Mouse (Mus musculus) embryonic facial prominence, embryonic 11.5 days (tissue): ENCODE measurements around the gene Rab5c. TPM values are rescaled to one million over a fixed set of nuclear protein-coding genes. Genes with fewer than 3 reads are reported as not detected.

ENCODE experiments used
- ATAC-seq: fragments of 200-750 bp; cut with Nextera tagmentation; replicated peaks from 2 replicates; pipeline ENCODE4 v1.8.0; 2017; ENCODE audit warnings: low read depth; ENCODE audit not compliant: insufficient number of reproducible peaks, low FRiP score, low TSS enrichment
- DNase-seq: peaks from one replicate; pipeline ENCODE4 v3.0.0-alpha.2; 2015; ENCODE audit warnings: low spot score
- H3K27ac ChIP-seq: fragments of 300-500 bp; sonication (generic); replicated peaks from 2 replicates; pipeline ENCODE4 v1.5.1; 2014; ENCODE audit warnings: mild to moderate bottlenecking, low read depth, low read length, control low read depth
- H3K27me3 ChIP-seq: fragments of 300-500 bp; sonication (generic); 2 replicates; pipeline ENCODE4 v1.6.1; 2014; ENCODE audit warnings: mild to moderate bottlenecking, low read length, moderate library complexity, mixed read lengths; ENCODE audit not compliant: control insufficient read depth, insufficient read depth
- H3K36me3 ChIP-seq: fragments of 300-500 bp; sonication (generic); replicated peaks from 2 replicates; pipeline ENCODE4 v1.6.1; 2014; ENCODE audit warnings: low read depth, mild to moderate bottlenecking, low read length, moderate library complexity, mixed read lengths; ENCODE audit not compliant: control insufficient read depth, insufficient read depth
- H3K4me1 ChIP-seq: fragments of 300-500 bp; sonication (generic); 2 replicates; pipeline ENCODE4 v1.6.1; 2014; ENCODE audit warnings: low read length, mixed read lengths; ENCODE audit not compliant: control insufficient read depth, insufficient read depth
- H3K4me2 ChIP-seq: fragments of 300-500 bp; sonication (generic); 2 replicates; pipeline ENCODE4 v1.6.1; 2014; ENCODE audit warnings: low read depth, mild to moderate bottlenecking, control low read depth, low read length, moderate library complexity
- H3K4me3 ChIP-seq: fragments of 300-500 bp; sonication (generic); 2 replicates; pipeline ENCODE4 v1.5.1; 2014; ENCODE audit warnings: low read depth, low read length, control low read depth
- H3K9ac ChIP-seq: fragments of 300-500 bp; sonication (generic); replicated peaks from 2 replicates; pipeline ENCODE4 v1.6.1; 2014; ENCODE audit warnings: mild to moderate bottlenecking, control low read depth, low read length
- H3K9me3 ChIP-seq: fragments of 300-500 bp; sonication (generic); replicated peaks from 2 replicates; pipeline ENCODE4 v1.6.1; 2016; ENCODE audit warnings: mild to moderate bottlenecking, low read length, inconsistent platforms, mixed read lengths; ENCODE audit not compliant: control insufficient read depth
- WGBS: fragments of 180-500 bp; shearing (Covaris S2); extraction: QIAGEN DNeasy Blood & Tissue Kit; methylation state at CpG from one replicate; pipeline ENCODE4 v1.1.7; 2014; 5-methylcytosine and 5-hydroxymethylcytosine counted together
- polyA plus RNA-seq: library from polyadenylated mRNA; unstranded; fragments of >200 nt; fragmentation: Nextera tagmentation; extraction: Ambion mirVana; gene quantifications from 2 replicates; pipeline ENCODE4 v1.2.1, GENCODE M21; 2014

Gene Rab5c
- polyA plus RNA-seq = 76.6 and 86.1 TPM in 2 replicates

- H3K36me3 ChIP-seq = no peaks in the 10 kb centered on the region
- peak within 1 kb of the TSS; percentile 76 for H3K4me2 ChIP-seq
- H3K27ac ChIP-seq = no peak within 1 kb of the TSS
- peak within 1 kb of the TSS; percentile 89 for H3K4me3 ChIP-seq
- DNase-seq (peak; percentile 99), ATAC-seq (peak; percentile 99)
- no peaks in the 10 kb centered on the region for H3K27me3 ChIP-seq
- WGBS = 0% methylated on average over 35 of the region's 39 CpGs
- H3K4me1 ChIP-seq = no peaks in the 10 kb centered on the region
- peak within 1 kb of the TSS; percentile 84 for H3K9ac ChIP-seq
- no peaks in the 10 kb centered on the region for H3K9me3 ChIP-seq
These were observed at the start of gene Rab5c for GRCm38 (mm10) chr11:100738066-100738604. Gene Rab5c, minus strand, starts transcription at chr11:100738215.

GRCm38 (mm10) chr11:100785774-100786173 is 47.8 kb upstream of the Rab5c start:
- no peaks in the 10 kb centered on the region for H3K27me3 ChIP-seq
- WGBS = 87% methylated on average over 2 of the region's 2 CpGs
- H3K27ac ChIP-seq = no peak overlapping the region
- no peaks in the 10 kb centered on the region for H3K9me3 ChIP-seq
- H3K4me3 ChIP-seq = no peak overlapping the region
- H3K4me1 ChIP-seq = no peaks in the 10 kb centered on the region
- H3K9ac ChIP-seq = no peak overlapping the region
- DNase-seq (no peak), ATAC-seq (no peak)
- no peak overlapping the region for H3K4me2 ChIP-seq
- H3K36me3 ChIP-seq = no peaks in the 10 kb centered on the region

GRCm38 (mm10) chr11:100784286-100784685 is 46.3 kb upstream of the Rab5c start:
- Histone ChIP-seq H3K4me1 (no peaks in the 10 kb centered on the region), H3K36me3 (no peaks in the 10 kb centered on the region), H3K4me2 (no peak overlapping the region), H3K27ac (no peak overlapping the region), H3K9ac (no peak overlapping the region), H3K9me3 (no peaks in the 10 kb centered on the region), H3K27me3 (no peaks in the 10 kb centered on the region), H3K4me3 (no peak overlapping the region)
- 86% methylated on average over 8 of the region's 8 CpGs for WGBS
- DNase-seq (no peak), ATAC-seq (no peak)

GRCm38 (mm10) chr11:100782568-100782967 is 44.6 kb upstream of the Rab5c start:
- DNase-seq = no peak
- Histone ChIP-seq H3K9me3 (no peaks in the 10 kb centered on the region), H3K4me2 (no peak overlapping the region), H3K4me3 (no peak overlapping the region), H3K27me3 (no peaks in the 10 kb centered on the region), H3K27ac (no peak overlapping the region), H3K9ac (no peak overlapping the region), H3K4me1 (no peaks in the 10 kb centered on the region), H3K36me3 (no peaks in the 10 kb centered on the region)
- 89% methylated on average over 13 of the region's 13 CpGs for WGBS
- ATAC-seq = no peak

GRCm38 (mm10) chr11:100781763-100782475 is 43.9 kb upstream of the Rab5c start:
- WGBS = 89% methylated on average over 15 of the region's 15 CpGs
- Histone ChIP-seq H3K9ac (no peak overlapping the region), H3K36me3 (no peaks in the 10 kb centered on the region), H3K27ac (no peak overlapping the region), H3K4me1 (no peaks in the 10 kb centered on the region), H3K4me3 (no peak overlapping the region), H3K4me2 (no peak overlapping the region), H3K9me3 (no peaks in the 10 kb centered on the region), H3K27me3 (no peaks in the 10 kb centered on the region)
- no peak for DNase-seq
- ATAC-seq = no peak

GRCm38 (mm10) chr11:100780247-100780646 is 42.2 kb upstream of the Rab5c start:
- Histone ChIP-seq H3K4me1 (no peaks in the 10 kb centered on the region), H3K4me2 (no peak overlapping the region), H3K36me3 (no peaks in the 10 kb centered on the region), H3K4me3 (no peak overlapping the region), H3K9me3 (no peaks in the 10 kb centered on the region), H3K9ac (no peak overlapping the region), H3K27ac (no peak overlapping the region), H3K27me3 (no peaks in the 10 kb centered on the region)
- no peak for ATAC-seq
- 70% methylated on average over 8 of the region's 8 CpGs for WGBS
- no peak for DNase-seq

GRCm38 (mm10) chr11:100778069-100778468 is 40.1 kb upstream of the Rab5c start:
- Histone ChIP-seq H3K9ac (no peak overlapping the region), H3K4me1 (no peaks in the 10 kb centered on the region), H3K36me3 (no peaks in the 10 kb centered on the region), H3K27me3 (no peaks in the 10 kb centered on the region), H3K4me2 (no peak overlapping the region), H3K27ac (no peak overlapping the region), H3K4me3 (no peak overlapping the region), H3K9me3 (no peaks in the 10 kb centered on the region)
- DNase-seq (no peak), ATAC-seq (no peak)
- WGBS = 79% methylated on average over 3 of the region's 3 CpGs

GRCm38 (mm10) chr11:100775921-100776320 is 37.9 kb upstream of the Rab5c start:
- H3K27ac ChIP-seq = no peak overlapping the region
- no peaks in the 10 kb centered on the region for H3K27me3 ChIP-seq
- no peak overlapping the region for H3K4me3 ChIP-seq
- DNase-seq (no peak), ATAC-seq (no peak)
- 79% methylated on average over 10 of the region's 10 CpGs for WGBS
- H3K36me3 ChIP-seq = no peaks in the 10 kb centered on the region
- no peak overlapping the region for H3K4me2 ChIP-seq
- no peak overlapping the region for H3K9ac ChIP-seq
- H3K9me3 ChIP-seq = no peaks in the 10 kb centered on the region
- H3K4me1 ChIP-seq = no peaks in the 10 kb centered on the region
